Mouse (Mus musculus) spleen, adult 18-20 months (tissue): ENCODE data around the gene Ak7.

ENCODE experiments used
- DNase-seq, 2 experiments: peaks; one replicate each; pipeline ENCODE4 v3.0.0; 2022; ENCODE audit warnings: mixed read lengths in 2 of 2

Gene Ak7

DNA sequence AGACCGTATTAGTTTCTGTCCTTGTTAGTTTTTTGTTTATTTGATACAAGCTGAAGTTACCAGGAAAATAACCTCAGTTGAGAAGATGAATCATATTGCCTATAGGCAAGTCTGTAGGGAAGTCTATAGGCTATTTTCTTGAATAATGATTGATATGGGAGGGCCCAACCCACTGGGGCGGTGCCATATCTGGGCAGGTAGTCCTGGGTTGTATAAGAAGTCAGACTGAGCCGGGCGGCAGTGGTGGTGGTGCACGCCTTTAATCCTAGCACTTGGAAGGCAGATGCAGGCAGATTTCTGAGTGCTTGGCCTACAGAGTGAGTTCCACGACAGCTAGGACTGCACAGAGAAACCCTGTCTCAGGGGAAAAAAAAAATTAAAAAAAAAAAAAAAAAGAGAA, 84.1 kb downstream of the Ak7 start:
- no peak for DNase-seq

DNA sequence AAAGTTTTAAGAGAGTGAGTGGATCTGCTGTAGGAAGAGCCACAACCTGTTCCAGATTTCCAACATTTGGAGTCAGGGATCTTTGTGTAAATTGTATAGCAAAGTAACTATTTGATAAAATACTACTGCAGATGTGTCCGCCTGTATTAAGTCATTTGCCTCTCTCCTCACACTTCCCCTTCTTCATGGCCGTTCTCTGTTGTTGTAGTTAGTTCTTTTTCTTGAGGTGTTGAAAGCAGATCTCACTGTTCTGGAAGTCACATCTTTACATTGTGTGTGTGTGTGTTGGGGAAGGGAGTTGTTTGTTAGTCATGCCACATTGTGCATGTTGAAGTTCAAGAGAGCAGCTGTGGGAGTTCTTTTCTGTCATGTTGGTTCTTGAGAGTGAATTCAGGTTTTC, 89.1 kb downstream of the Ak7 start:
- no peak for DNase-seq

DNA sequence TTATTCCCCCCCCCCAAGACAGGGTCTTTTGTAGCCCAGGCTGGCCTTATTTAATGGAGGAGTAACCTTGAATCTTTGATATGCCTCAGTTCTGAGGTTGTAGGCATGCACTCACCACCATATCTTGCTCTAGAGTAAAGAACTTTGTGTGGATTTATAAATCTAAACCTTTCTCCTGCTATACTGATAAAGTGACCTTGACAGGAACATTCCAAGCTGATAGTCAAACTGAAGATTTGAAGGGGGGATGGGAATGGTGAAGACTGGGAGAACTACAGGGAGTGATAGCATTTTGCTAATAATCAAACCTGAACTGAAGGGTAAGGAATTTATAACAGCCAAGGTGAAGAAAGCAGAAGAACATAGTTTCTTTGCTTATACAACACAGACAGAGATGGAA, 92.2 kb downstream of the Ak7 start:
- DNase-seq: no peak

DNA sequence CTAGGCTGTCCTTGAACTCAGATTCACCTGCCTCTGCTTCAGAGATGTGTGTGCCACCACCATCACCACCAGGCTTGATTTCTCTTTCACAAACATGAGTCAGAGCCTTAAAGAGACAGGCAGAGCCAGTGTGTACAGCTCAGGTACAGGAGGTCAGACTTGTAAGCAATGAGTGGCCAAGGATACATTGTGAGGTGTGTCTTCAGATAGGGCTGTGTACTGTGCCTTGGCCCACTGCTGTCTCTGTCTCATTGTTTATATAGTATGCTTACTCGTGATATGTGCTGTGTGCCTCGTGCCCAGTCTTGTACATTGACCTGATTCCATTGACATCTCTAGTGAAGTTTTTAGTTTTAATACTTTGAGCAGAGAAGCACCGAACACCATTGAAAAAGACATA, 100.0 kb downstream of the Ak7 start:
- DNase-seq: no peak

DNA sequence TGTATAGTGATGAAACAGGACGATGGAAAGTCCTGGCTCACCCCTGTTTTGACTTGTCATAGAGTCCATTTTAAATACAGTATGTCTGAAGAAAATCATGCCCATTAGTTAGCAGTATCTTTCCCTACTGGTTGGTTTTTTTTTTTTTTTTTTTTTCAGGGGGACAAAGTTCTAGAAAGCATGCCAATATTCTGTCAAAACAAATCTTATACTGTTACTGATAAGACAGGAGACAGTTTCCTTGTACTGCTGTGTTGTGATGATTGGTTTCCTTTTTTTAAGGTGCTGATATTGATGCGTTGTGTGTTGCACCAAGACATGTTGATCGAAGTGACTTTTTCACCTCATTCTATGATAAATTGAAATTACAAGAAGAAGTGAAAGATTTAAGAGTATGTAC, 100.4 kb downstream of the Ak7 start:
- DNase-seq: no peak

DNA sequence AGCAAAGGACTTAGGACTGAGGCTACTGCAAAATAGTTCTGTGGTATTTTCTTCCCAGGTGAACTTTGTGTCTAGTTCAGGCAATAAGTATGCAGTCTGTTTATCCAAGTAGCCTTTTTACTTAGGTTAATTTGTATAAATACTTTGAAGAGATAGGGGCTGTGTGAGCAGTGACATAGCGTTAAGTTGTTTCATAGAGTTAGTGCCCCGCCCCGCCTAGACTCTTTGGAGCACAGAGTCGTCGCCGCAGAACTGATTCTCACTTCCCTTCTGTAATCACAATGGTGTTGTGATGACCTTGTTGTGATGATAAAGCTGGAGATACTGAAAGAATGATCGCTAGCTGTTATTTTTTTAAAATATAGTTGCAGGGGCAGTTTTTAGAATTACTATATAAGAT, 101.6 kb downstream of the Ak7 start:
- no peak for DNase-seq

DNA sequence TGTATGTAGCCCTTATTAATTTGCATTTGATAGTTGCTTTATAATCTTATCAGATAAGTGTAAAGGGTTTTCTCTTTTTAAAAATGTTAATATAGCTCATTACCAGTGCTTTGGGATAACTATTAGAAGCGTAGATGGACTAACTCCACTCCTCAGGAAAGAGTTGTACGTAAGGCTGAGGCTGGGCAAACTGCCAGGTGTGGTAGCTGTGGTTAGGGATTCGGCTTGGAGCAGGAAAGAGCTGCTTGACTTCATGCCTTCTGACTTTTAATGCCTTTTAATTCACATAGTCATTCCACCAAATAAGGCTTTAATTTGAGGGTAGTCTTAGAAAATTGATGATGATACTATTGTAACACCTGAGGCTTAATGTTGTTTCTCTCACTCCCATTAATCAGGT, 103.2 kb downstream of the Ak7 start:
- no peak for DNase-seq

DNA sequence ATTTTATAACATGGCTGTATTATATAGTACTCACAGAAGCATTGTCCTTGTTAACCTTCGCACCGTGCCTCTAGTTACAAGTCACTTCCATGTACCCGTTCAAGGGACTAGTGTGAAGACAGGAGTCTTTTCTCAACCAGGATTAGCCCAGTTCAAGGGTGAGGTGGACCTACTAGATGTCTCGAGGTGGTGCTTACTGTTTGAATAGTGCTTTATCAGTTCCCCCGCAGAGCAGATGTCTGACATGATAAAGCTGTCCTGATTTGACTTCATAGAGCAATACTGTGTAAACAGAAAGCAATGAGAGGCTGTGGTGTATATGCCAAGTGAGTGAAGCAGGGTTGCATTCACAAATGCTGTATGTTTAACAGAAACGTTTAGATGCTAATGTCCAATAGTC, 104.8 kb downstream of the Ak7 start:
- DNase-seq: no peak

DNA sequence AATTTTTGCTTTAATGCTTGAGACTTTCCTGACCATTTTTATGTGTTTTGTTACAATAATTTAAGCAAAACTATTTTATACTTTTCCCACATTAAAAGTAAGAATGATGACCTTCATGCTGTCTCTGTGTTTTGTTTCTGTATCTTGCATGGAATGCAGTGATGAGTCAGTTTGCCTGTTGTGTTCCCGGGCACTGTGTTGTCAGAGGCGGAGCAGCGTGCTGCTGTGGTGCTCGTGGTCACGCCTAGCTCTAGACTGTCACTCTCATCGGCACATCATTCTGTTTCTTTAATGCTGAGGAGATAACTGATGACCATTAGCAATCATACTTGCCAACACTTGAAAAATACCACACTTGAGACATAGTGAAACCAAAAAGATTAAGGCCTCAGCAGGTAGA, 108.2 kb downstream of the Ak7 start:
- no peak for DNase-seq

DNA sequence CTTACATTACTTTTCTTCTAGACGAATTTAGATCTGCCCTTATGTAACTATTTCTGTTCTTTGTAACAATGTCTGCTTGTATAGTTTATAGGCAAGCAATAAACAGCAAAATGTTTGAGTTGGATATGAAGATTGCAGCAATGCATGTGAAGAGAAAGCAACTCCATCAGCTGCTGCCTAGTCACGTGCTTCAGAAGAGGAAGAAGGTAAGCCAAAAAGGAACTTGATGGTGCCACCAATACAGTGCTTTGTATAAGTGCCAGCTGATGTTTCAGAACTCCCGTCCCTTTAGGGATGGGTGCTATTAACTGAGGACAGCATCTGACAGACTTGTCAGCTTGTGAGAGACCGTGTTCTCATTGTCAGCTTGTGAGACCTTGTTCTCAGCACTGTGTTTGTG, 117.7 kb downstream of the Ak7 start:
- no peak for DNase-seq

DNA sequence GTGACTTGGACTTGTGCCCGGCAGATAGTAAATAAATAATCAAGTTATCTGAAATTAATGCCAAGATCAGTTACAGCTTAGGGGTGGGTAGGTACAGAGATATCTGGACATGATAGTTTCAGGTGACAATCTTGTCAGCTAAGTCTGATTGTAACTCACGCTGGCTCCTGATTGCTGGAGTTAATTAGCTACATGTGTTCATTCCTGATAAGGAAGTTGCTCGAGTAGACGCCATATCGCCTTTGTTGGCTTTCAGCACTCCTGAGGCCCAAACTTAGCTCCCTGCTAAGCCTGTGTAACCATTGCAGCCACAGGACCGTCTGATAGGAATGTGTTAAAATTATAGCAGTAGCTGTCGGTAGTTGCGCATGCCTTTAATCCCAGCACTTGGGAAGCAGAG, 119.0 kb downstream of the Ak7 start:
- no peak for DNase-seq

DNA sequence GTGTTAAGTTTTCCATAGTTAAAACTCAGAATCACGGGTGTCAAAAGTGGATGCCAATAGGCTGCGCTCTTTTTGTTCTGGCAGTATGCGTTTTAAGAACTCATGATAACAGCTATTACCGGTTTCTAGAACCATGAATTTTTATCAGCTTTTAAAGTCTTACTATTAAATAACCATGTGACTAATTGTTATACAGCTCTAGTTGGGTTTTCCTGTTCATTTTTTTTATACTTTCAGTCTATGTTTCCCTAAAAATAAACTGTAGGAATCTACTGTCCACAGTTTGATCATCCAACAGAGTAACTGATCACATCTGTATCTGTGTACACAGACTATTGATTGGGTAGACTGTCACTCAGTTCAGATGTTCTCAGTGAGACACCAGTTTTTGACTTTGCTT, 119.5 kb downstream of the Ak7 start:
- no peak for DNase-seq
